Mouse (Mus musculus): ENCODE measurements at regions not wholly inside any gene's neighbourhood (a gene's known extent, or its start where the extent isn't known, plus 50 kb on each side); places are given as distances from the start of the nearest gene placed in this dataset.

DNA sequence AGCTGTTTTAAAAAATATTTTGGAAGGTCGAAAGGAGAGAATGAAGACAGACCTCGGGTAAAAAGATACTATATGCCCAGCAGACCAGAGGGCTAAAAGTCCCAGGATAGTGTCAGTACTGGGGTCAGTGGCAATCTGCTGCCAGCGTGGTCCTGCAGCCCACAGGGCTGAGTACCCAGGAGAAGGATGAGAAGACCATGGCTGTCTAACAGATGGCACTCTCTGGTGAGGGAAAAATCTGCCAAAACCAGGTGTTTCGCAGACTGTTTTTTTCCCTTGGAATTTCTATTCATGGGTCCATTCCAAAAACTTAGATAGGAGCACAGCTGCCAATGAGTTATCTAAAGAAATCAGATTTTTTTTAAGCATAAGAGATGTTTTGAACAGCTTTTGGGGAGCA, 202.5 kb upstream of the Tyrp1 start:
- Histone ChIP-seq H3K9me3 (no peaks in the 10 kb centered on the region), H3K4me3 (no peak overlapping the region), H3K36me3 (no peaks in the 10 kb centered on the region), H3K27ac (no peak overlapping the region), H3K4me2 (replicated peaks) (no peak overlapping the region), H3K4me1 (no peaks in the 10 kb centered on the region), H3K27me3 (no peaks in the 10 kb centered on the region), H3K9ac (no peak overlapping the region)
- 74% methylated on average over 4 of the region's 4 CpGs for WGBS
- no peak for ATAC-seq (ENCODE audit: low FRiP score, low read depth)

GRCm38 (mm10) chr4:80638381-80638780, 195.5 kb upstream of the Tyrp1 start:
- H3K4me2 ChIP-seq (replicated peaks): no peak overlapping the region
- H3K9me3 ChIP-seq: no peaks in the 10 kb centered on the region
- no peaks in the 10 kb centered on the region for H3K4me1 ChIP-seq
- H3K36me3 ChIP-seq: no peaks in the 10 kb centered on the region
- ATAC-seq (ENCODE audit: low FRiP score, low read depth): no peak
- no peak overlapping the region for H3K27ac ChIP-seq
- no peak overlapping the region for H3K4me3 ChIP-seq
- H3K9ac ChIP-seq: no peak overlapping the region
- H3K27me3 ChIP-seq: no peaks in the 10 kb centered on the region
